Mouse (Mus musculus) thymus, postnatal 25 days (tissue): ENCODE measurements around the gene Eif3d.
A peak's percentile ranks its signal among the peaks of the same experiment; 100 is the strongest.

ENCODE experiments used
- DNase-seq: peaks from one replicate; pipeline ENCODE4 v3.0.0; 2022

Eif3d gene

GRCm38 (mm10) chr15:77916851-77917544 is 53.6 kb downstream of the Eif3d start:
- peak; percentile 89 for DNase-seq

- no peak for DNase-seq
Measured at GRCm38 (mm10) chr15:77915287-77915686, 55.3 kb downstream of the Eif3d start.

- DNase-seq, result no peak
Measured at GRCm38 (mm10) chr15:77914507-77914906, 56.1 kb downstream of the Eif3d start.

GRCm38 (mm10) chr15:77913054-77913453 is 57.6 kb downstream of the Eif3d start:
- DNase-seq, result no peak

GRCm38 (mm10) chr15:77912585-77912984 is 58.0 kb downstream of the Eif3d start:
- no peak for DNase-seq

- DNase-seq, result no peak
Measured at GRCm38 (mm10) chr15:77912048-77912447, 58.6 kb downstream of the Eif3d start.

- no peak for DNase-seq
Measured at GRCm38 (mm10) chr15:77911065-77911464, 59.5 kb downstream of the Eif3d start.
